Mouse (Mus musculus) lung, embryonic 15.5 days (tissue): Measurements from ENCODE around the gene Gas7. TPM values are rescaled to one million over a fixed set of nuclear protein-coding genes. Genes with fewer than 3 reads are reported as not detected.

Experiments used
- ATAC-seq: fragments of 200-750 bp; cut with Nextera tagmentation; 2 replicates; pipeline ENCODE4 v1.8.0; 2017; ENCODE audit warnings: moderate number of reproducible peaks, borderline replicate concordance; ENCODE audit not compliant: low FRiP score, low TSS enrichment; ENCODE audit errors: extremely low read depth
- H3K27ac ChIP-seq: fragments of 300-500 bp; sonication (generic); 2 replicates; pipeline ENCODE4 v1.5.1; 2015; ENCODE audit warnings: moderate library complexity, mild to moderate bottlenecking, inconsistent platforms
- H3K27me3 ChIP-seq: fragments of 300-500 bp; sonication (generic); 2 replicates; pipeline ENCODE4 v1.6.1; 2015; ENCODE audit warnings: inconsistent platforms
- H3K36me3 ChIP-seq: fragments of 300-500 bp; sonication (generic); 2 replicates; pipeline ENCODE4 v1.6.1; 2015; ENCODE audit warnings: inconsistent platforms
- H3K4me1 ChIP-seq: fragments of 300-500 bp; sonication (generic); 2 replicates; pipeline ENCODE4 v1.6.1; 2015; ENCODE audit warnings: inconsistent platforms
- H3K4me2 ChIP-seq: fragments of 300-500 bp; sonication (generic); 2 replicates; pipeline ENCODE4 v1.6.1; 2015; ENCODE audit warnings: inconsistent platforms, mild to moderate bottlenecking, moderate library complexity
- H3K4me3 ChIP-seq: fragments of 300-500 bp; sonication (generic); 2 replicates; pipeline ENCODE4 v1.5.1; 2015; ENCODE audit warnings: mild to moderate bottlenecking, inconsistent platforms
- H3K9ac ChIP-seq: fragments of 300-500 bp; sonication (generic); 2 replicates; pipeline ENCODE4 v1.6.1; 2015; ENCODE audit warnings: inconsistent platforms
- H3K9me3 ChIP-seq: fragments of 300-500 bp; sonication (generic); 2 replicates; pipeline ENCODE4 v1.6.1; 2016; ENCODE audit warnings: inconsistent platforms
- WGBS: fragments of 180-500 bp; shearing (Covaris S2); methylation state at CpG from one replicate; pipeline ENCODE4 v1.1.7; 2015; 5-methylcytosine and 5-hydroxymethylcytosine counted together
- polyA plus RNA-seq: library from polyadenylated mRNA; unstranded; fragments of >200 nt; fragmentation: Nextera tagmentation; extraction: Ambion mirVana; gene quantifications from 2 replicates; pipeline ENCODE4 v1.2.1, GENCODE M21; 2015

Gene Gas7
- polyA plus RNA-seq, 1 experiment from 2014 or later: 11.7 TPM

- Histone ChIP-seq H3K9ac (no peak overlapping the region), H3K4me1 (no peaks in the 10 kb centered on the region), H3K9me3 (no peaks in the 10 kb centered on the region), H3K27me3 (no peaks in the 10 kb centered on the region), H3K36me3 (no peaks in the 10 kb centered on the region), H3K4me2 (no peak overlapping the region), H3K27ac (no peak overlapping the region), H3K4me3 (no peak overlapping the region)
- ATAC-seq: no peak
- 90% methylated on average over 2 of the region's 2 CpGs for WGBS
These were observed 44.9 kb downstream of the Gas7 start for GRCm38 (mm10) chr11:67500115-67500514.

DNA sequence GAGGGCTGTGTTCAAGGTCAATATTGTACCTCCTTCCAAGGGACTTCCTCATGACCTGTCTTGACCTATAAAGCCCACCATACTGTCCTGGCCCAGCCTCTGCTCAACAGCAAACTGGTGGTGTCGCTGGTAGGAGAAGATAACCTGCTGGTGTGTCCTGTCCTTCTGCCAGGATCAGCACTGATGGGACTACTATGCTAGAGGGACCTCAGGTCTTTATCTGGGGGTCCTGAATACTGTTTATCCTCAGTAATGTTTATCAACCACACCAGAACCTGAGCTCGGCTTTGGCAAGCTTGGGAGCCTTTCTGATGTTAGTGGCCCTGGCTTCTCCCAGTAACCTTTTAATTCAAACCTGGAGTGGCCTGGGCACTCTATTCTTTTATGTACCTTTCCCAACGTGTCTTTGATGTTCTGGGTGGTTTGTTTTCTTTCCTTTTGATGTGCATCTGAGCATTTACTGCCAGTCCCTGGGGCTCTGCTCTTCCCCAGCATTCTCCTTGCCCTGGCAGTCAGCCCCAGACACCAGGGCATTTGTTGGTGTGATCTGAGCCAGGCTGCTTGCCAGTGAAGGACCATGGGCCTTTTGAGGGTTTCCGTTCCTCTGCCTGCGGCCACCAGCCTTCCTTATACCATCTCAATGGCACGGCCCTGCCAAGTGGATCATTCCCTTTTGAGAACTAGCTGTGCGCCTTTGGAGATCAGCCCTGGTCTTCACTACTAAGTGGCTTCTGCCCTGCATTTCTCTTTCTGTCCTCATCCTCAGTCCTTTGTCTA lies 46.4 kb downstream of the Gas7 start:
- no peak overlapping the region for H3K4me2 ChIP-seq
- H3K9me3 ChIP-seq: no peaks in the 10 kb centered on the region
- no peak overlapping the region for H3K27ac ChIP-seq
- H3K27me3 ChIP-seq: no peaks in the 10 kb centered on the region
- no peaks in the 10 kb centered on the region for H3K4me1 ChIP-seq
- ATAC-seq: no peak
- H3K36me3 ChIP-seq: no peaks in the 10 kb centered on the region
- H3K9ac ChIP-seq: no peak overlapping the region
- WGBS: 74% methylated on average over 7 of the region's 7 CpGs
- no peak overlapping the region for H3K4me3 ChIP-seq

DNA sequence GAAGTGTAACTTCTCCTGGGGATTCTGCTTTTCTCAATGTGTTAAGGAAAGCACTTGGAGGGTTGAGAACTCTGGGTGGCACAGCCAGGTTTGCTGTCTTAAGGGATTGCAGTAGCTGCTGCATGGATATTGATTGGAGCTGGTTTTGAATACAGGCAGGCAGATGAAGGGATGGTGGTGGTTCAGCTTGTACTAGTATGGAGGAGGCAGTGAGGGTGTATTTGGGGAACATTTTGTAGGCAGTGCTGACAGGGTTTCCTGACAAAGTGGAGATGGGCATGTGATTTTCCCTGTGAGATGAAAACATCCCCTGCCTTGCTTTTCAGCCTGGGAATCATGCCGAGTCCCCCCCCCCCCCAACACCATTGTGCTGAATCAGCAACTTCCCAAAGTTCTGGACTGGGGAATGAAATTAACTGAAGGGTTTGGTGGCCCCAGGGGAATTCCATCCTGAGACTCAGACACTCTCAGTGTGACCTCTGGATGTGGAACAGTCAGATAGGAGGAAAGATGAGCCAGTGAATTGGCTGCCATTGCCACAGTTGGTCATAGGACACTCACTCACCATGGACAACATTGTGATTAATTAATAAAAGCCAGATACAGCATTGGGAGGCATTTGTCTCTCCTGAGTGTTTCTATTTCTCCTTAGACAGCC lies 54.1 kb downstream of the Gas7 start:
- H3K36me3 ChIP-seq: no peaks in the 10 kb centered on the region

GRCm38 (mm10) chr11:67510831-67511230 lies 55.6 kb downstream of the Gas7 start:
- Histone ChIP-seq H3K27ac (no peak overlapping the region), H3K9me3 (no peaks in the 10 kb centered on the region), H3K9ac (no peak overlapping the region), H3K27me3 (no peaks in the 10 kb centered on the region), H3K4me2 (no peak overlapping the region), H3K4me3 (no peak overlapping the region), H3K4me1 (peaks cover 14% of the 10 kb centered on the region), H3K36me3 (no peaks in the 10 kb centered on the region)
- 78% methylated on average over 4 of the region's 4 CpGs for WGBS
- ATAC-seq: no peak

More for the DNA sequence above, 54.1 kb downstream of the Gas7 start:
- Histone ChIP-seq H3K4me1 (no peaks in the 10 kb centered on the region), H3K27ac (no peak overlapping the region), H3K9ac (no peak overlapping the region), H3K4me3 (no peak overlapping the region), H3K27me3 (no peaks in the 10 kb centered on the region), H3K9me3 (no peaks in the 10 kb centered on the region), H3K4me2 (no peak overlapping the region)
- ATAC-seq: no peak
- 42% methylated on average over 1 of the region's 1 CpGs for WGBS

DNA sequence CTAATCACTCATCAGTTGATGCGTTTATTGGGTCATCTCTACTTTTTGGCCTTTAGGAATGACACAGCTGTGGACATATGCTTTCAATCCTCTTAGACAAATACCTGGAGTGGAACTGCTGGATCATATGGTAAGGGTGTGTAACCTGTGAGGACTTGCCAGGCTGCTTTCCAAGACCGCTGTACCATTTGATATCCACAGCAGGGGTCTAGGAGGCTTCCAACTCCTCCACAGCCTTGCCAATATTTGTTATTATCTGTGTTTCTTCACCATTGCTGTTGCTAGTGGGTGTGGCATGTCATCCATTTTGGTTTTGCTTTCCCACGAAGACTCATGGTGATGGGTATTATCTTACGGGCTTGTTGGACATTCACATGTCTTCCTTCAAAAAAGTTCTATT lies 57.8 kb downstream of the Gas7 start:
- Histone ChIP-seq H3K36me3 (no peaks in the 10 kb centered on the region), H3K27ac (no peak overlapping the region), H3K9ac (no peak overlapping the region), H3K4me3 (no peak overlapping the region), H3K4me1 (peaks cover 19% of the 10 kb centered on the region), H3K27me3 (no peaks in the 10 kb centered on the region), H3K9me3 (no peaks in the 10 kb centered on the region; the same call in 1 of the 2 replicates), H3K4me2 (no peak overlapping the region)
- 94% methylated on average over 4 of the region's 4 CpGs for WGBS
- no peak for ATAC-seq

GRCm38 (mm10) chr11:67514401-67514800 lies 59.2 kb downstream of the Gas7 start:
- no peak overlapping the region for H3K4me3 ChIP-seq
- peaks cover 19% of the 10 kb centered on the region for H3K4me1 ChIP-seq
- H3K9ac ChIP-seq: no peak overlapping the region
- H3K36me3 ChIP-seq: no peaks in the 10 kb centered on the region
- H3K4me2 ChIP-seq: no peak overlapping the region
- no peaks in the 10 kb centered on the region; the same call in 1 of the 2 replicates for H3K9me3 ChIP-seq
- WGBS: 90% methylated on average over 8 of the region's 8 CpGs
- ATAC-seq: no peak
- no peaks in the 10 kb centered on the region for H3K27me3 ChIP-seq
- no peak overlapping the region for H3K27ac ChIP-seq

DNA sequence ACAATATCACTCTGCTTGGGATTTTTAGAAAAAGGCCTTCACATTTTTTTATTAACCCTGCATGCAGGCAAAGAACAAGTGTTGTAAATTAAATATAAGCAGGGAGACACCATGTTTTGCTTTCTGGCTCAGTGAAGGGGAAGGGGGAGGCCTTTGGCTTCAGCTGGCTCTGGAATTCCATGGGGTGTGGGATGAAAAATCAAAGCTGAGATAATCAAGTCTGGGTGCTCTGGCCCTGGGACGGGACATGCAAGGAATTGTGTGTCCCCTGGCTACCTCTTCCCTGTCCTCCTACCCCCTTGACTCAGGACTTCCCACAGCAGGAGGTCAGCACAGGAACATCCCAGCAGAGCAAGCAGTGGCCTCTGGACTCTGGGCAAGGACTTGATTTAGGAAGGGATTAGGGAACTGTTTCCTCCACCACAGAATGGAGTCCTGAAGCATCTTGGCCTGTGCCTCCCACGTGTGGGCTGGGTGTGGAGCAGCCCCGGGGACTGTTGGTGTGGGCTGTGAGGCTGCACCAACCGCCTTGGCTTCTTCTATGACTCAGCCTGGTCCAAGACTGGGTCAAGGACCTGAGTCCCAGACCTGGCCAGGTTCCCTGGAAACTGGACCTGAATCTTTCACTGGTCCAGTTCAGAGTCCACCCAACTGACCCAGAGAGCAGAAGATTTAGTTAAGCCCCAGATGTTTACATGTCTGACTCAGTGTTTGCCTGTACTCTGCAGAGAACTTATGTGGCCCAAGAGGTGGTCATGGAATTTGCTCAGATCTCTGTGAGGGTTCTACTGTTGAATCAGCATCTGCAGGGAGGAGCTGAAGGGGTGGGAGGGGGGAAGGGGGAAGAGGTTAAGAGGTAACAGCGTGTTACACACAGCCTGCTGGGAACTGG lies 60.0 kb downstream of the Gas7 start:
- H3K9me3 ChIP-seq: no peaks in the 10 kb centered on the region; the same call in 1 of the 2 replicates
- peak overlapping the region; percentile 8 for H3K27ac ChIP-seq
- no peak overlapping the region for H3K4me2 ChIP-seq
- H3K27me3 ChIP-seq: no peaks in the 10 kb centered on the region
- no peak overlapping the region for H3K9ac ChIP-seq
- H3K4me1 ChIP-seq: peaks cover 19% of the 10 kb centered on the region
- no peaks in the 10 kb centered on the region for H3K36me3 ChIP-seq
- 19% methylated on average over 5 of the region's 5 CpGs for WGBS
- no peak overlapping the region for H3K4me3 ChIP-seq
- peak; percentile 53; the same call in 1 of the 2 replicates for ATAC-seq

DNA sequence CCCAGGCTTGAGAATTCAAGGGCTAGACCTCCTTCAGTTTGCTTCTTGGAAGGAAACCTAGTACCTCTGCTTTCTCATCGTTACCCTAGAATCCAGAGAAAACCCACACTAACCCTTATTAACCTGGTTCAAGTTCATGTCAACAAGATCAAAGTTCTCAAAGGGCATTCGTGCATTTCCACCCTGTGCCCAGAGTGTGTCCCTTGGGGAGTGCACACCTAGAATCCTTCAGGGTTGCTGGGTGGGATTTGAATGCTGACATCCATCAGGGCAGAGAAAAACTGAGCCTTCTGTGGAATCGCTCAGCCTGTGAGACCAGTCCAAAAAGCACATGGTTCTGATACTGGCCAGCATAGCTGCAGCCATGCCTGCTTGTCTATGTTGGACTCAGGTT lies 60.7 kb downstream of the Gas7 start:
- Histone ChIP-seq H3K27ac (peak overlapping the region; percentile 8), H3K27me3 (no peaks in the 10 kb centered on the region), H3K4me2 (no peak overlapping the region), H3K4me3 (no peak overlapping the region), H3K4me1 (peaks cover 19% of the 10 kb centered on the region), H3K36me3 (no peaks in the 10 kb centered on the region), H3K9ac (no peak overlapping the region), H3K9me3 (no peaks in the 10 kb centered on the region; the same call in 1 of the 2 replicates)
- 47% methylated on average over 3 of the region's 3 CpGs for WGBS
- ATAC-seq: no peak

GRCm38 (mm10) chr11:67517748-67518147 lies 62.5 kb downstream of the Gas7 start:
- no peaks in the 10 kb centered on the region for H3K27me3 ChIP-seq
- H3K36me3 ChIP-seq: no peaks in the 10 kb centered on the region
- no peak overlapping the region for H3K9ac ChIP-seq
- no peak overlapping the region for H3K4me2 ChIP-seq
- no peak for ATAC-seq
- no peak overlapping the region for H3K27ac ChIP-seq
- 54% methylated on average over 2 of the region's 2 CpGs for WGBS
- H3K4me3 ChIP-seq: no peak overlapping the region
- no peaks in the 10 kb centered on the region; the same call in 1 of the 2 replicates for H3K9me3 ChIP-seq
- H3K4me1 ChIP-seq: peaks cover 19% of the 10 kb centered on the region

DNA sequence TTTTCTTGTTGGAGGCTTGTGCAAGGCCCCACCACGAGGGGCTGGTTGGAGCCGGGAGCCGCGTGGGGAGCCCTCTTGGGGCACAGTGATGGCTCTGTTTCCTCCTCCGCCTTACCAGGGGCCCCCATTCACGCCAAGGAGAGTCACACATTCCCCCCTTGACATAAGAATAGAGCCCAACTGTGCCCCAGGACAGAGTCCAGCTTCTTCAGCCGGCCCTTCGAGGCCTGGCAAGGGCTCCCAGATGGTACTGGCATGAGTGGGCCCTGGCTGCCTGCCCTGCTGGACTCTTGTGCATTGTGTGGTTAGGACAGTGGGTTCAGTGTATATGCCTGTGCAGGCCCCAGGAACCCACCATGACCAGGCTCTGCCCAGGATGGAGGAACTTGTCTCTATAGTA lies 63.7 kb downstream of the Gas7 start:
- H3K4me3 ChIP-seq: no peak overlapping the region
- 86% methylated on average over 8 of the region's 8 CpGs for WGBS
- no peak overlapping the region for H3K4me2 ChIP-seq
- H3K9ac ChIP-seq: no peak overlapping the region
- H3K4me1 ChIP-seq: peaks cover 24% of the 10 kb centered on the region
- H3K27ac ChIP-seq: no peak overlapping the region
- no peaks in the 10 kb centered on the region for H3K27me3 ChIP-seq
- no peaks in the 10 kb centered on the region for H3K36me3 ChIP-seq
- ATAC-seq: no peak
- no peaks in the 10 kb centered on the region; the same call in 1 of the 2 replicates for H3K9me3 ChIP-seq

DNA sequence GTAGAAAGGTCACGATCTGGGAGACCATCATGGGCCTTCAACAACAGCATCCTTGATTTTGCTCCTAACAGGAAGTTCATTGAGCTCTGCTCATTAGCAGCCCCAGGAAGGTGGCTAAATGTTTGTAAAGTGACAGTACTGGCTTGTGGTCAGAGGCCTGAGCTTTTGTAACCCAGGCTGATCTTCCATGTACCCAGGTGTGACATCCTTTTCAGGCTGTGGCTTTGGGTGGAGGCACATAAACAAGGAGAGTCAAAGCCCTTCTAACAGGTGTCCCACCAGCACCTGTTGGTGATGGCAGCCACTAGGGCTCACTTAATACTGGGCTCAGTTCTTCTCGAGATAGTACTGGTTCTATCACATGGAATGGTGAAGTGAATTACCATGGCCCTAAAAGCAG lies 67.4 kb downstream of the Gas7 start:
- Histone ChIP-seq H3K4me3 (no peak overlapping the region), H3K27ac (no peak overlapping the region), H3K36me3 (no peaks in the 10 kb centered on the region), H3K9ac (no peak overlapping the region), H3K4me1 (peaks cover 39% of the 10 kb centered on the region), H3K27me3 (no peaks in the 10 kb centered on the region), H3K9me3 (no peaks in the 10 kb centered on the region; the same call in 1 of the 2 replicates), H3K4me2 (no peak overlapping the region)
- 82% methylated on average over 2 of the region's 2 CpGs for WGBS
- ATAC-seq: no peak
